Mouse (Mus musculus): Measurements from ENCODE around the gene Gm5640. TPM values are rescaled to one million over a fixed set of nuclear protein-coding genes. Genes with fewer than 3 reads are reported as not detected.

Gene Gm5640
- total and polyA plus RNA-seq, 3 experiments: not detected

Other genes starting within 250 kb of the Gm5640 start
- gene G6pdx, start 216.4 kb downstream of the Gm5640 start, total RNA-seq (2012; rRNA removed): 27.9 and 37.0 TPM in 2 replicates
- gene G6pdx, start 216.4 kb downstream of the Gm5640 start, polyA plus RNA-seq (2012; ENCODE audit: insufficient read depth in 1 of 2, insufficient read length in 2 of 2, low read depth in 1 of 2, low replicate concordance in 2 of 2, missing spikeins in 1 of 2): 10 to 100 TPM in 1 of 2 experiments, not detected in 1; 54.1 TPM
- gene Gm6880, start 164.2 kb downstream of the Gm5640 start, total RNA-seq (2012; rRNA removed): not detected in 2 replicates
- not detected for gene Gm6880, start 164.2 kb downstream of the Gm5640 start, polyA plus RNA-seq (2012; ENCODE audit: insufficient read depth in 1 of 2, insufficient read length in 2 of 2, low read depth in 1 of 2, low replicate concordance in 2 of 2, missing spikeins in 1 of 2)
- not detected in 2 replicates for gene Olfr1326-ps1, start 70.7 kb downstream of the Gm5640 start, total RNA-seq (2012; rRNA removed)
- not detected for gene Olfr1326-ps1, start 70.7 kb downstream of the Gm5640 start, polyA plus RNA-seq (2012; ENCODE audit: insufficient read depth in 1 of 2, insufficient read length in 2 of 2, low read depth in 1 of 2, low replicate concordance in 2 of 2, missing spikeins in 1 of 2)
- not detected in 2 replicates for gene Olfr1325, start 53.0 kb downstream of the Gm5640 start, total RNA-seq (2012; rRNA removed)
- not detected for gene Olfr1325, start 53.0 kb downstream of the Gm5640 start, polyA plus RNA-seq (2012; ENCODE audit: insufficient read depth in 1 of 2, insufficient read length in 2 of 2, low read depth in 1 of 2, low replicate concordance in 2 of 2, missing spikeins in 1 of 2)
- gene Gm6890, start 95.3 kb upstream of the Gm5640 start, total RNA-seq (2012; rRNA removed): not detected in 2 replicates
- not detected for gene Gm6890, start 95.3 kb upstream of the Gm5640 start, polyA plus RNA-seq (2012; ENCODE audit: insufficient read depth in 1 of 2, insufficient read length in 2 of 2, low read depth in 1 of 2, low replicate concordance in 2 of 2, missing spikeins in 1 of 2)
- not detected in 2 replicates for gene Gm5936, start 191.6 kb upstream of the Gm5640 start, total RNA-seq (2012; rRNA removed)
- not detected for gene Gm5936, start 191.6 kb upstream of the Gm5640 start, polyA plus RNA-seq (2012; ENCODE audit: insufficient read depth in 1 of 2, insufficient read length in 2 of 2, low read depth in 1 of 2, low replicate concordance in 2 of 2, missing spikeins in 1 of 2)

Measured in MEL (cell line).